Mouse (Mus musculus): ENCODE measurements around the gene Vangl1. TPM values are rescaled to one million over a fixed set of nuclear protein-coding genes. Genes with fewer than 3 reads are reported as not detected.

The Vangl1 gene
- total and polyA plus RNA-seq, 3 experiments: not detected

- DNase-seq (ENCODE audit: extremely low read depth): no peak
- Histone ChIP-seq H3K4me3 (replicated peaks in 1 of 3; ENCODE audit: low read depth in 2 of 3, low read length in 2 of 3, poor library complexity in 1 of 3) (no peak overlapping the region), H3K27me3 (replicated peaks) (no peaks in the 10 kb centered on the region), H3K36me3 (replicated peaks in 1 of 2; ENCODE audit: control insufficient read depth in 1 of 2, insufficient read depth in 1 of 2, low read length in 1 of 2) (no peaks in the 10 kb centered on the region), H3K79me2 (replicated peaks; ENCODE audit: control insufficient read depth, extremely low read depth, insufficient read depth, poor library complexity, severe bottlenecking) (no peaks in the 10 kb centered on the region), H3K4me2 (ENCODE audit: insufficient read depth, low read depth, poor library complexity, severe bottlenecking) (no peak overlapping the region), H3K9me3 (replicated peaks; ENCODE audit: low read length) (no peaks in the 10 kb centered on the region), H3K9ac (ENCODE audit: insufficient read depth, low read depth) (no peak overlapping the region), H3K4me1 (ENCODE audit: control insufficient read depth in 1 of 2, insufficient read depth in 2 of 2) (no peaks in the 10 kb centered on the region), H3K27ac (ENCODE audit: insufficient read depth, low read depth) (no peak overlapping the region)
- dilution Hi-C loops (cut with MboI; ENCODE audit: extremely low pct_ligation_motif_present, extremely low pct_unique_long_range_greater_than_20kb, low sequenced_read_pairs) (no loop called here), in situ Hi-C loops (cut with MboI; ENCODE audit: low pct_ligation_motif_present, low pct_unique_long_range_greater_than_20kb, low sequenced_read_pairs) (no loop called here)
- no peak for TF ChIP-seq TCF12 (IDR thresholded peaks at IDR 0.05; ENCODE audit: low read depth, low read length)
Measured at GRCm38 (mm10) chr3:102138899-102139298, 65.6 kb downstream of the Vangl1 start.

GRCm38 (mm10) chr3:102137158-102137557 is 67.3 kb downstream of the Vangl1 start:
- dilution Hi-C loops (cut with MboI; ENCODE audit: extremely low pct_ligation_motif_present, extremely low pct_unique_long_range_greater_than_20kb, low sequenced_read_pairs): no loop called here
- Histone ChIP-seq H3K9me3 (replicated peaks; ENCODE audit: low read length) (no peaks in the 10 kb centered on the region), H3K4me3 (replicated peaks in 1 of 3; ENCODE audit: low read depth in 2 of 3, low read length in 2 of 3, poor library complexity in 1 of 3) (no peak overlapping the region), H3K9ac (ENCODE audit: insufficient read depth, low read depth) (no peak overlapping the region), H3K79me2 (replicated peaks; ENCODE audit: control insufficient read depth, extremely low read depth, insufficient read depth, poor library complexity, severe bottlenecking) (no peaks in the 10 kb centered on the region), H3K27me3 (replicated peaks) (no peaks in the 10 kb centered on the region), H3K36me3 (replicated peaks in 1 of 2; ENCODE audit: control insufficient read depth in 1 of 2, insufficient read depth in 1 of 2, low read length in 1 of 2) (no peaks in the 10 kb centered on the region), H3K4me1 (ENCODE audit: control insufficient read depth in 1 of 2, insufficient read depth in 2 of 2) (no peaks in the 10 kb centered on the region), H3K4me2 (ENCODE audit: insufficient read depth, low read depth, poor library complexity, severe bottlenecking) (no peak overlapping the region), H3K27ac (ENCODE audit: insufficient read depth, low read depth) (no peak overlapping the region)
- in situ Hi-C loops (cut with MboI; ENCODE audit: low pct_ligation_motif_present, low pct_unique_long_range_greater_than_20kb, low sequenced_read_pairs): no loop called here
- DNase-seq (ENCODE audit: extremely low read depth): no peak
- TF ChIP-seq CHD1 (IDR thresholded peaks at IDR 0.05; ENCODE audit: low read depth, low read length): no peak
- no peak for TF ChIP-seq TBP (conservative IDR thresholded peaks at IDR 0.05; ENCODE audit: low read depth, low read length)
- TF ChIP-seq IRF4 (IDR thresholded peaks at IDR 0.05; ENCODE audit: low read depth, low read length): no peak
- TF ChIP-seq POLR2AphosphoS2 (IDR thresholded peaks at IDR 0.05; ENCODE audit: low read depth, low read length): no peak
- no peak for TF ChIP-seq KAT2A (IDR thresholded peaks at IDR 0.05; ENCODE audit: insufficient replicate concordance, low read length)
- no peak for TF ChIP-seq NRF1 (IDR thresholded peaks at IDR 0.05; ENCODE audit: low read depth, low read length)
- no peak for TF ChIP-seq E2F4 (IDR thresholded peaks at IDR 0.05; ENCODE audit: insufficient replicate concordance, low read depth, low read length)
- TF ChIP-seq ZKSCAN1 (IDR thresholded peaks at IDR 0.05; ENCODE audit: borderline replicate concordance, low read depth, low read length): no peak
- TF ChIP-seq SIN3A (IDR thresholded peaks at IDR 0.05; ENCODE audit: low read length): no peak
- TF ChIP-seq NELFE (IDR thresholded peaks at IDR 0.05; ENCODE audit: low read depth, low read length): no peak
- no peak for TF ChIP-seq ETS1 (conservative IDR thresholded peaks at IDR 0.05; ENCODE audit: low read depth, low read length)
- TF ChIP-seq POLR2A (IDR thresholded peaks at IDR 0.05; ENCODE audit: low read depth, low read length): no peak
- no peak for TF ChIP-seq GABPA (IDR thresholded peaks at IDR 0.05; ENCODE audit: insufficient replicate concordance, low read depth, low read length)
- TF ChIP-seq MXI1 (IDR thresholded peaks at IDR 0.05; ENCODE audit: low read depth, low read length): no peak
- TF ChIP-seq CTCF (conservative IDR thresholded peaks at IDR 0.05 in 1 of 2, IDR thresholded peaks at IDR 0.05 in 1 of 2; ENCODE audit: low read depth in 2 of 2, low read length in 2 of 2): no peak

All from CH12.LX (cell line).